Mouse (Mus musculus) olfactory bulb, adult 2 months (tissue): ENCODE measurements around the gene Ret.

Experiments
- CTCF ChIP-seq: fragments of 200-500 bp; IDR thresholded peaks from 2 replicates; pipeline ENCODE4 v1.5.1; 2012; ENCODE audit warnings: low read depth, mild to moderate bottlenecking, low read length, moderate library complexity; ENCODE audit not compliant: insufficient read depth
- POLR2A ChIP-seq: fragments of 200-500 bp; IDR thresholded peaks from 2 replicates; pipeline ENCODE4 v1.6.1; 2012; ENCODE audit warnings: mild to moderate bottlenecking, low read depth, low read length, moderate library complexity; ENCODE audit not compliant: insufficient read depth

DNA sequence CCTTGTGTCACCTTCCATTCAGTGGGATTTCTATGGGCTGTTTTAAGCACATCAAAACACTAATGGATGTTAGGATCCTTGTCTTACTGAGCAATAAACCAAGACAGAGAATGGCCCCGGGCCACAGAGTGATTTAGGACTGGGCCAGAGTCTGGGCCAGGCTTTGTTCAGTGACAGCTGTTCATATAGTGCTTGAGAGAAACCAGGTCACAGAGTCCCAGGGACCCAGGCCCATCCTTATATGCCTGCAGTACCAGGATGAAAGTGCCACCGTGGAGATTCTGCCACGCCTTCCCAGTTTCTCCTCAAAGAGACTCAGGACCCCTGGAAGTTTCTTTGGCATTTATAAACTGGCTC lies 10.3 kb downstream of the Ret start:
- TF ChIP-seq POLR2A (no peak), CTCF (no peak)
